Mouse (Mus musculus): ENCODE measurements around the gene Ssu72.

- TF ChIP-seq FLI1 (IDR thresholded peaks at IDR 0.05; ENCODE audit: low read length) (no peak), GATA1 (IDR thresholded peaks at IDR 0.05; ENCODE audit: borderline replicate concordance, low read length) (no peak)
Observed at GRCm38 (mm10) chr4:155656214-155656751, 48.3 kb upstream of the Ssu72 start.
